Mouse (Mus musculus) neutrophil, adult 65 days (primary cell): ENCODE measurements around the gene H2afz. TPM values are rescaled to one million over a fixed set of nuclear protein-coding genes. Genes with fewer than 3 reads are reported as not detected.

Experiments
- total RNA-seq: library from RNA; stranded (reverse); gene quantifications from 2 replicates; pipeline ENCODE4 v1.2.4, GENCODE M21; 2023

H2afz gene
- 414 and 484 TPM in 2 replicates for total RNA-seq

DNA sequence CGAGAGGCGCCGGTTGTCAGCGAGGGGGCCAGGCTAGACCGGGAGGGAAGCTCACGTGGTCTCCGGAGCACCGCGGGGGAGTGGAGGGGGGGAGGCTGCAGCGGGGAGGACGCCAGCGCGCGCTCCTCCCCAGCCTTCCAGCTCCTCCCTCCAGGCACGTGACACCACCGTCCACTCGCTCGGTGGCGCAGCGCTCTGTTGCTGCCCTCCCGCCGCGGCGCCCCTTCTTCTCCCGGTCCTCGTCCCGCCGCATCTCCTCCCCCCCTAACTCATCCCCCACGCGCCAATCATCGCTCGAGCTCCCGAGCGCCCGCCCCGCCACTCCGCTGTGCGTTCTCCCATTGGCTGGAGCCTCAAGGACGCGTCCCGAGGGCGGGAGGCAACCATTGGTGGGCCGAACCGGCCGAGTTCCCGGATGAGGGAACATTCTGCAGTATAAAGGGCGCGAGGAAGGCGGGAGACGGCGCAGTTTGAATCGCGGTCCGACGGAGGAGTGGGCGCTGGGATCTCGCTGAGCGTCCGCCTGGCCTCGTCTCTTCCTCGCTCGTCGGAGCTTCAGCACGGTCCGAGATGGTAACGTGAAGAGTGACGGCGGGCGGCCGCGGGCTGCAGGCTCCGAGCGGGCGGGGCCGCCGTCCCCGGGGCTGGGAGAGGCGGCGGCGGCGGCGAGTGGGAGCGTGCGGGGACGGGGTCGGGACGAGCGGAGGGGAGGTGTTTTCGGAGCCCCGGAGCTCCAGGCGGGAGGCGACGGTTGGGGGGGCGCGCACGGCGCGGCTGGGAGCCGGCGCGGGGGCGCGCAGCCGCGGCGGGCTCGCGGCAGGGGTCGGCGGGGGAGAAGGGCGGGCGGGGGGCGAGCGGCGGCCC, at the start of gene H2afz:
Gene H2afz (plus strand): TSS at position 364 of the 864 bp plus-strand sequence.

DNA sequence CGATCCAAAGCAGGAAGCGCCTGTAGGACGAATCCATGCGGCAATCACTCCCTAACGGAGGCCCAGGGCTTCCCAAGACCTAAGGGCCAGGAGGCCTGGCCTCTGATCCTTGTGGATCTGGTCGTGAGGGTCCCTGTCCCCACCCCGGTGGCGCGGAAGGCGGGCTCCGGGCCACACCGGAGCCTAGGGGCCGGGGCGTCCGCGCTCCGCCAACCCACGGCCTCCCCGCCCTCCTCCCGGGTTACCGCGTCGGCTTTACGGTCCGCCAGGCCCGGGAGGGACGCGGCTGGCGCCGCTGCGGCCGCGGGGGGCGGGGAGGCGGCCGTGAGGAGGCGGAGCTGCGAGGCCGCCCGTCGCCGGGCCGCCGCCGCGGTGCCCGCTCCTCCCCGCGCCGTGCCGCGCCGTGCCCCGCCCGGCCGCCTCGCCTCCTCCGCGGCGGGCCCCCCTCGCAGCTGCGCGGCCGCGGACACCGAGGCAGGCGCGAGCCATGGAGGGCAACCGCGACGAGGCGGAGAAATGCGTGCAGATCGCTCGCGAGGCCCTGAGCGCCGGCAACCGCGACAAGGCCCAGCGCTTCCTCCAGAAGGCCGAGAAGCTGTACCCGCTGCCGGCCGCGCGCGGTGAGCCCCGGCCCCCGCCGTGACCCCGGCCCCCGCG, 3.3 kb downstream of the H2afz start, which contains the start of gene Dnajb14:
Gene Dnajb14 (plus strand): TSS at position 239 of the 657 bp plus-strand sequence.

Other genes with a start within 250 kb of the H2afz start
- gene Ddit4l, start 242.9 kb upstream of the H2afz start, total RNA-seq, result not detected in 2 replicates
- not detected in 2 replicates for gene Gm21962, start 193.0 kb upstream of the H2afz start, total RNA-seq
- gene Dnajb14, start 3.2 kb downstream of the H2afz start, total RNA-seq, result 17.1 and 20.2 TPM in 2 replicates
- 83.7 and 102 TPM in 2 replicates for gene Lamtor3, start 54.0 kb downstream of the H2afz start, total RNA-seq
- 55.8 and 73.6 TPM in 2 replicates for gene Dapp1, start 117.1 kb downstream of the H2afz start, total RNA-seq
- not detected in 2 replicates for gene 1110002E22Rik, start 200.6 kb downstream of the H2afz start, total RNA-seq
- not detected in 2 replicates for gene Gm5105, start 202.9 kb downstream of the H2afz start, total RNA-seq